Mouse (Mus musculus): Measurements from ENCODE around the gene Unc5c. TPM values are rescaled to one million over a fixed set of nuclear protein-coding genes. Genes with fewer than 3 reads are reported as not detected.

Gene Unc5c
- total and polyA plus RNA-seq, 3 experiments = not detected

- dilution Hi-C loops (cut with MboI; ENCODE audit: extremely low pct_ligation_motif_present, extremely low pct_unique_long_range_greater_than_20kb, low sequenced_read_pairs) = no loop called here
- Histone ChIP-seq H3K79me2 (replicated peaks; ENCODE audit: control insufficient read depth, extremely low read depth, insufficient read depth, poor library complexity, severe bottlenecking) (no peaks in the 10 kb centered on the region), H3K4me1 (ENCODE audit: control insufficient read depth in 1 of 2, insufficient read depth in 2 of 2) (peaks cover 0 to 6% of the 10 kb centered on the region in 2 experiments; a peak in 1 of 4 replicates), H3K9me3 (replicated peaks; ENCODE audit: low read length) (no peaks in the 10 kb centered on the region), H3K9ac (ENCODE audit: insufficient read depth, low read depth) (0 out of 2 replicates have a peak overlapping the region, but pooled peaks have one; percentile 21), H3K27ac (ENCODE audit: insufficient read depth, low read depth) (no peak overlapping the region), H3K4me3 (replicated peaks in 1 of 3; ENCODE audit: low read depth in 2 of 3, low read length in 2 of 3, poor library complexity in 1 of 3) (no peak overlapping the region), H3K4me2 (ENCODE audit: insufficient read depth, low read depth, poor library complexity, severe bottlenecking) (peak overlapping the region; percentile 98), H3K36me3 (replicated peaks in 1 of 2; ENCODE audit: control insufficient read depth in 1 of 2, insufficient read depth in 1 of 2, low read length in 1 of 2) (no peaks in the 10 kb centered on the region), H3K27me3 (replicated peaks) (no peaks in the 10 kb centered on the region)
- no peak for DNase-seq (ENCODE audit: extremely low read depth)
- in situ Hi-C loops (cut with MboI; ENCODE audit: low pct_ligation_motif_present, low pct_unique_long_range_greater_than_20kb, low sequenced_read_pairs) = no loop called here
- TF ChIP-seq POLR2AphosphoS2 (IDR thresholded peaks at IDR 0.05; ENCODE audit: low read depth, low read length) (no peak), ZC3H11A (IDR thresholded peaks at IDR 0.05; ENCODE audit: low read depth, low read length) (no peak), MYC (IDR thresholded peaks at IDR 0.05; ENCODE audit: low read depth, low read length) (no peak), EP300 (IDR thresholded peaks at IDR 0.05; ENCODE audit: low read length) (no peak), JUND (conservative IDR thresholded peaks at IDR 0.05; ENCODE audit: low read depth, low read length) (no peak), USF2 (conservative IDR thresholded peaks at IDR 0.05; ENCODE audit: low read depth, low read length) (no peak), JUN (IDR thresholded peaks at IDR 0.05; ENCODE audit: insufficient read depth, low read depth, low read length) (no peak), ZMIZ1 (IDR thresholded peaks at IDR 0.05; ENCODE audit: low read depth, low read length) (no peak), E2F4 (IDR thresholded peaks at IDR 0.05; ENCODE audit: insufficient replicate concordance, low read depth, low read length) (no peak), CHD1 (IDR thresholded peaks at IDR 0.05; ENCODE audit: low read depth, low read length) (no peak), TBP (conservative IDR thresholded peaks at IDR 0.05; ENCODE audit: low read depth, low read length) (no peak)
Observed at GRCm38 (mm10) chr3:141485218-141485617, 20.2 kb downstream of the Unc5c start.

GRCm38 (mm10) chr3:141490647-141491046 lies 25.6 kb downstream of the Unc5c start:
- Histone ChIP-seq H3K4me1 (ENCODE audit: control insufficient read depth in 1 of 2, insufficient read depth in 2 of 2) (peaks cover 6 to 36% of the 10 kb centered on the region in 2 experiments; a peak in 3 of 4 replicates), H3K27me3 (replicated peaks) (no peaks in the 10 kb centered on the region), H3K79me2 (replicated peaks; ENCODE audit: control insufficient read depth, extremely low read depth, insufficient read depth, poor library complexity, severe bottlenecking) (no peaks in the 10 kb centered on the region), H3K9me3 (replicated peaks; ENCODE audit: low read length) (no peaks in the 10 kb centered on the region), H3K9ac (ENCODE audit: insufficient read depth, low read depth) (no peak overlapping the region), H3K4me2 (ENCODE audit: insufficient read depth, low read depth, poor library complexity, severe bottlenecking) (no peak overlapping the region), H3K36me3 (replicated peaks in 1 of 2; ENCODE audit: control insufficient read depth in 1 of 2, insufficient read depth in 1 of 2, low read length in 1 of 2) (no peaks in the 10 kb centered on the region), H3K27ac (ENCODE audit: insufficient read depth, low read depth) (no peak overlapping the region), H3K4me3 (replicated peaks in 1 of 3; ENCODE audit: low read depth in 2 of 3, low read length in 2 of 3, poor library complexity in 1 of 3) (no peak overlapping the region)
- TF ChIP-seq CTCF (conservative IDR thresholded peaks at IDR 0.05 in 1 of 2, IDR thresholded peaks at IDR 0.05 in 1 of 2; ENCODE audit: low read depth in 2 of 2, low read length in 2 of 2) = no peak
- TF ChIP-seq EP300 (IDR thresholded peaks at IDR 0.05; ENCODE audit: low read length) = peak; percentile 61; the same call in 1 of the 2 replicates
- TF ChIP-seq ZKSCAN1 (IDR thresholded peaks at IDR 0.05; ENCODE audit: borderline replicate concordance, low read depth, low read length) = no peak
- TF ChIP-seq JUND (conservative IDR thresholded peaks at IDR 0.05; ENCODE audit: low read depth, low read length) = peak; percentile 77; the same call in 1 of the 2 replicates
- TF ChIP-seq JUN (IDR thresholded peaks at IDR 0.05; ENCODE audit: insufficient read depth, low read depth, low read length) = 0 out of 2 replicates have a peak, but pooled peaks have one; percentile 13
- peak; percentile 61; the same call in 1 of the 2 replicates for TF ChIP-seq ZNF384 (IDR thresholded peaks at IDR 0.05; ENCODE audit: low read depth, low read length)
- TF ChIP-seq E2F4 (IDR thresholded peaks at IDR 0.05; ENCODE audit: insufficient replicate concordance, low read depth, low read length) = no peak
- TF ChIP-seq ETS1 (conservative IDR thresholded peaks at IDR 0.05; ENCODE audit: low read depth, low read length) = no peak
- in situ Hi-C loops (cut with MboI; ENCODE audit: low pct_ligation_motif_present, low pct_unique_long_range_greater_than_20kb, low sequenced_read_pairs) (no loop called here), dilution Hi-C loops (cut with MboI; ENCODE audit: extremely low pct_ligation_motif_present, extremely low pct_unique_long_range_greater_than_20kb, low sequenced_read_pairs) (no loop called here)
- DNase-seq (ENCODE audit: extremely low read depth) = peak; percentile 51

Measured in CH12.LX (cell line).